Mouse (Mus musculus): ENCODE results near the gene C1qtnf5. TPM values are rescaled to one million over a fixed set of nuclear protein-coding genes. Genes with fewer than 3 reads are reported as not detected.
A peak's percentile ranks its signal among the peaks of the same experiment; 100 is the strongest.
"Not testable (repeated sequence)": the region's sequence is repeated elsewhere in the genome, so short reads cannot be mapped to it uniquely, and the experiment has no call there.

The C1qtnf5 gene
- polyA plus RNA-seq, 1 experiment from 2014 or later, result 1.3 TPM

DNA sequence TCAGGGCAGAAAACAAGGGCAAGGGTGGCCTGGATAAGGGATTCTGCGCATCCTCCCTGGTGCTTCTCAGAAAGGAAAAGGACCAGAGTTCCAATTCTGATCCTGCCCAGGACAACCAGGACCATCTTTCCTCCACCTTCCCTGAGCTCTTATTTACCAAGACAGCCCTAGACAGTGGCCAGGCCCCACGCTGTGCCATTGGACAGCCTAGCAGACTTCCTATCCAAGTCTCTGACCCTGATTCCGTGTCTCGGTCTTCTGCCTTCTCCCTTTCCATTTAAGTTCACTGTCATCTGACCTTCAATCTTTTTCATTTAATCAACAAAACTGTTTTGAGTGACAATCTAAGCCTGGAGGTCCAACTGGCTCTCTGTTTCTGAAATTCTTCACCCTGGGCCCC, 449 bp upstream of the C1qtnf5 start:
- no peak overlapping the region for H3K4me3 ChIP-seq (ENCODE audit: low read depth, low read length)
- ATAC-seq (no peak), DNase-seq (no peak)
- 77% methylated on average over 4 of the region's 4 CpGs for WGBS (ENCODE audit: insufficient replicate concordance)
- no peak overlapping the region for H3K9ac ChIP-seq (replicated peaks)
- H3K27ac ChIP-seq (ENCODE audit: low read depth), result 0 out of 2 replicates have a peak overlapping the region, but pooled peaks have one; percentile 7
- H3K4me2 ChIP-seq (ENCODE audit: low read depth, low read length), result no peak overlapping the region
- H3K9me3 ChIP-seq (ENCODE audit: low read length), result no peaks in the 10 kb centered on the region
- no peak for TF ChIP-seq EP300 (IDR thresholded peaks at IDR 0.05; ENCODE audit: low read depth)
- TF ChIP-seq CTCF (IDR thresholded peaks at IDR 0.05; ENCODE audit: low read depth), result no peak
- no peaks in the 10 kb centered on the region for H3K27me3 ChIP-seq (ENCODE audit: insufficient read depth, low read length)
- H3K4me1 ChIP-seq (ENCODE audit: insufficient read depth), result peaks cover 20% of the 10 kb centered on the region
- peaks cover 14% of the 10 kb centered on the region for H3K36me3 ChIP-seq (replicated peaks; ENCODE audit: insufficient read depth, low read length)

- TF ChIP-seq EP300 (IDR thresholded peaks at IDR 0.05; ENCODE audit: low read depth) (no peak), CTCF (IDR thresholded peaks at IDR 0.05; ENCODE audit: low read depth) (peak; percentile 51)
Observed at GRCm38 (mm10) chr9:44107557-44108179, 623 bp downstream of the C1qtnf5 start.

GRCm38 (mm10) chr9:44108269-44109055, 1.4 kb downstream of the C1qtnf5 start:
- Histone ChIP-seq H3K27ac (ENCODE audit: low read depth) (no peak overlapping the region), H3K4me1 (ENCODE audit: insufficient read depth) (peaks cover 20% of the 10 kb centered on the region), H3K4me3 (ENCODE audit: low read depth, low read length) (no peak overlapping the region), H3K27me3 (ENCODE audit: insufficient read depth, low read length) (no peaks in the 10 kb centered on the region), H3K9me3 (ENCODE audit: low read length) (no peaks in the 10 kb centered on the region), H3K36me3 (replicated peaks; ENCODE audit: insufficient read depth, low read length) (peaks cover 14% of the 10 kb centered on the region), H3K4me2 (ENCODE audit: low read depth, low read length) (no peak overlapping the region), H3K9ac (replicated peaks) (no peak overlapping the region)
- TF ChIP-seq CTCF (IDR thresholded peaks at IDR 0.05; ENCODE audit: low read depth) (no peak), EP300 (IDR thresholded peaks at IDR 0.05; ENCODE audit: low read depth) (no peak)
- DNase-seq, result no peak
- WGBS (ENCODE audit: insufficient replicate concordance), result 91% methylated on average over 31 of the region's 31 CpGs
- no peak for ATAC-seq

More at GRCm38 (mm10) chr9:44107557-44108179, 623 bp downstream of the C1qtnf5 start:
- Histone ChIP-seq H3K36me3 (replicated peaks; ENCODE audit: insufficient read depth, low read length) (peaks cover 14% of the 10 kb centered on the region), H3K9me3 (ENCODE audit: low read length) (no peaks in the 10 kb centered on the region), H3K4me2 (ENCODE audit: low read depth, low read length) (no peak overlapping the region), H3K4me3 (ENCODE audit: low read depth, low read length) (no peak overlapping the region), H3K4me1 (ENCODE audit: insufficient read depth) (peaks cover 20% of the 10 kb centered on the region), H3K9ac (replicated peaks) (no peak overlapping the region; the same call in 1 of the 2 replicates), H3K27ac (ENCODE audit: low read depth) (peak overlapping the region; percentile 18; the same call in 1 of the 2 replicates), H3K27me3 (ENCODE audit: insufficient read depth, low read length) (no peaks in the 10 kb centered on the region)
- DNase-seq (peak; percentile 52), ATAC-seq (no peak)
- 75% methylated on average over 25 of the region's 25 CpGs for WGBS (ENCODE audit: insufficient replicate concordance)

DNA sequence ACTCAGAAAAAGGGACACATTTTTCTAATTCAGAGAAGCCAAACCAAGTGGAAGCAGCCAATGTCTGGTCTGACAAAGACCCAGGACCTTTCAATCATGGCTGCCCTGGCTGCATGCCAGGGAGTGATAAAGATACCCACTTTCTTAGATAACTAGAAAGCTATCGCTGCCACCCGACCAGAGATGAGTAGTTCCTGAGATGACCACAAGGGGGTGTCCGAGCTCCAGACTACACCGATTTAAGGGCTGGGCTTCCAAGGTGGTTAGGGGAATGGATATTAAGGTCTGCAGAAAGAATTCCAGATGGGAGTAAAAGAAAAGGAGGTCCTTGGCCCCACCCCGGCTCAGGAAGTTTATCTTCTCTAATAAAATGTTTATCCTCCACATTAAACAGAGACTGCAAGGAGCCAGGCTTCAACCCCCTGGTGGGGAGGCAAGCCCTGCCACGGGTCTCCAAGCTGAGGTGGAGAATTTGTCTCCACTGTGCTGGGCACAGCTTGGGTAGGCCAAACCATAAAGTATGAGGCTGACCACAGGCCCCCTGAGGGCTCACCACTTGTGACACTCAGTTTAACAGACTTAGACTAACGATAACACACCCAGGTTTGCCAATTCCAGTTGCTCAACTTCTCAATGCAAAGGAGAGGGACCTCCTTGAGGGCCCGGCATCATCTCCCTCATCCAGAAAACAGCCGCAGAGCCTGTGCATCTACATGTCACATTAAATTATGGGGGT, 2.5 kb downstream of the C1qtnf5 start:
- 30% methylated on average over 9 of the region's 9 CpGs for WGBS (ENCODE audit: insufficient replicate concordance)
- peaks cover 14% of the 10 kb centered on the region for H3K36me3 ChIP-seq (replicated peaks; ENCODE audit: insufficient read depth, low read length)
- 0 out of 2 replicates have a peak overlapping the region, but pooled peaks have one; percentile 21 for H3K9ac ChIP-seq (replicated peaks)
- H3K4me3 ChIP-seq (ENCODE audit: low read depth, low read length), result peak overlapping the region; percentile 17; the same call in 1 of the 2 replicates
- peaks cover 28% of the 10 kb centered on the region for H3K4me1 ChIP-seq (ENCODE audit: insufficient read depth)
- peak; percentile 82 for DNase-seq
- no peaks in the 10 kb centered on the region for H3K27me3 ChIP-seq (ENCODE audit: insufficient read depth, low read length)
- no peaks in the 10 kb centered on the region for H3K9me3 ChIP-seq (ENCODE audit: low read length)
- ATAC-seq, result no peak
- TF ChIP-seq CTCF (IDR thresholded peaks at IDR 0.05; ENCODE audit: low read depth), result peak; percentile 88
- TF ChIP-seq EP300 (IDR thresholded peaks at IDR 0.05; ENCODE audit: low read depth), result no peak
- H3K27ac ChIP-seq (ENCODE audit: low read depth), result no peak overlapping the region
- H3K4me2 ChIP-seq (ENCODE audit: low read depth, low read length), result peak overlapping the region; percentile 56

DNA sequence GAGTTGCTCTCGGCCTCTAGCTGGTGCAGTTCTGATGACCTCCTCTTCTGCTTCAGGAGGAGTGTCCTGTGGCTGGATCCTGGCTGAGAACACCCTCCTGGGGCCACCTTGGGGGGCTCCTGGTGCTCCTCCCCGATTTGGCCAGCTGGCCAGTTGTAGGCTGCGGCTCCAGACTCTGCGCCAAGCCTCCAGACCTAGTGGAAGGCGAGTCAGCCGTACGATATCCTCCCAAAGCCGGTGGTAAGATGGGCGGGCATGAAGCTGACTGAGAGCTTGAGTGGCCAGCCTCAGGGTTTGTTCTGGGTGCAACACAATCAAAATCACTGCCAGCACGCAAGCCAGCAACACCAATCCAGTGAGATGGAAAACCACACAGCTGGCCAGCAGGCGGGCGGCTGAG, 4.9 kb downstream of the C1qtnf5 start:
- H3K9me3 ChIP-seq (ENCODE audit: low read length); H3K27ac ChIP-seq (ENCODE audit: low read depth); DNase-seq; H3K27me3 ChIP-seq (ENCODE audit: insufficient read depth, low read length); H3K9ac ChIP-seq (replicated peaks); ATAC-seq: not testable (repeated sequence)
- Histone ChIP-seq H3K4me1 (ENCODE audit: insufficient read depth) (peaks cover 28% of the 10 kb centered on the region), H3K36me3 (replicated peaks; ENCODE audit: insufficient read depth, low read length) (peaks cover 11% of the 10 kb centered on the region; the same call in 1 of the 2 replicates), H3K4me2 (ENCODE audit: low read depth, low read length) (peak overlapping the region; percentile 26; the same call in 1 of the 2 replicates), H3K4me3 (ENCODE audit: low read depth, low read length) (peak overlapping the region; percentile 88; the same call in 1 of the 2 replicates)
- WGBS (ENCODE audit: insufficient replicate concordance), result 64% methylated on average over 9 of the region's 12 CpGs
